Mouse (Mus musculus) yolk sac, embryonic 10.5 days (tissue): ENCODE results near the gene Trim62.

Experiments
- DNase-seq: peaks from one replicate; pipeline ENCODE4 v3.0.0-alpha.2; 2017; ENCODE audit warnings: low spot score

Trim62 gene

GRCm38 (mm10) chr4:128883379-128883781 is at the start of gene Trim62:
Trim62 (plus strand) TSS chr4:128883580.
- peak; percentile 73 for DNase-seq

GRCm38 (mm10) chr4:128838202-128838601 is 45.2 kb upstream of the Trim62 start:
- no peak for DNase-seq

- DNase-seq = peak; percentile 81
Measured at GRCm38 (mm10) chr4:128839811-128840738, 43.3 kb upstream of the Trim62 start.

- DNase-seq = no peak
Measured at GRCm38 (mm10) chr4:128841259-128841658, 42.1 kb upstream of the Trim62 start.

GRCm38 (mm10) chr4:128844566-128844965 is 38.8 kb upstream of the Trim62 start:
- no peak for DNase-seq

- no peak for DNase-seq
Measured at GRCm38 (mm10) chr4:128845367-128845973, 37.9 kb upstream of the Trim62 start.

GRCm38 (mm10) chr4:128848961-128849360 is 34.4 kb upstream of the Trim62 start:
- DNase-seq = no peak

- DNase-seq = no peak
Measured at GRCm38 (mm10) chr4:128849686-128850085, 33.7 kb upstream of the Trim62 start.

GRCm38 (mm10) chr4:128852266-128852887 is 31.0 kb upstream of the Trim62 start:
- peak; percentile 38 for DNase-seq

GRCm38 (mm10) chr4:128853117-128853516 is 30.3 kb upstream of the Trim62 start:
- no peak for DNase-seq

GRCm38 (mm10) chr4:128855613-128856040 is 27.8 kb upstream of the Trim62 start:
- no peak for DNase-seq

GRCm38 (mm10) chr4:128857212-128857611 is 26.2 kb upstream of the Trim62 start:
- no peak for DNase-seq

GRCm38 (mm10) chr4:128858226-128858625 is 25.2 kb upstream of the Trim62 start:
- DNase-seq = peak; percentile 55

- DNase-seq = no peak
Measured at GRCm38 (mm10) chr4:128858878-128859277, 24.5 kb upstream of the Trim62 start.

- DNase-seq = no peak
Measured at GRCm38 (mm10) chr4:128872992-128873391, 10.4 kb upstream of the Trim62 start.

- no peak for DNase-seq
Measured at GRCm38 (mm10) chr4:128874062-128874461, 9.3 kb upstream of the Trim62 start.

- DNase-seq = no peak
Measured at GRCm38 (mm10) chr4:128875439-128875838, 7.9 kb upstream of the Trim62 start.

GRCm38 (mm10) chr4:128877520-128877919 is 5.9 kb upstream of the Trim62 start:
- DNase-seq = no peak

- DNase-seq = no peak
Measured at GRCm38 (mm10) chr4:128878901-128879491, 4.4 kb upstream of the Trim62 start.

- peak; percentile 62 for DNase-seq
Measured at GRCm38 (mm10) chr4:128883801-128884710, 676 bp downstream of the Trim62 start.

- no peak for DNase-seq
Measured at GRCm38 (mm10) chr4:128884711-128885095, 1.3 kb downstream of the Trim62 start.
